Comparison of ENCODE assay signal across 16 mouse cellular contexts in genomic region chr9:48859828-48860525, GRCm38 (mm10). TPM values are rescaled to one million over a fixed set of nuclear protein-coding genes. Genes with fewer than 3 reads are reported as not detected.
DNase-seq lines count a peak whose midpoint lies in the region; ATAC-seq and TF ChIP-seq lines count a peak whose summit lies in the region.
"Had no signal": no experiment of that assay in that cellular context is flagged by ENCODE, and none has a peak within 500 bp of the region (broad histone marks: within the 10 kb centered on the region; RNA-seq: fewer than 3 reads in every experiment).

No protein-coding gene starts in this region.

- no peaks in the 10 kb centered on the region for H3K36me3 ChIP-seq in lung, postnatal 0 days (ENCODE audit: insufficient read depth, low read length)
- no peaks in the 10 kb centered on the region for H3K36me3 ChIP-seq in hindbrain, embryonic 16.5 days (ENCODE audit: control insufficient read depth, insufficient read depth, low read length)
- no peaks in the 10 kb centered on the region for H3K36me3 ChIP-seq in stomach, embryonic 14.5 days (ENCODE audit: control insufficient read depth, insufficient read depth, low read length)
- H3K36me3 ChIP-seq: embryonic facial prominence, embryonic 13.5 days; heart, embryonic 12.5 days; limb, embryonic 12.5 days; neural tube, embryonic 13.5 days had no signal

- H3K4me2 ChIP-seq in lung, postnatal 0 days (replicated peaks; ENCODE audit: low read depth, low read length), result no peak overlapping the region
- no peak overlapping the region for H3K4me2 ChIP-seq in hindbrain, embryonic 16.5 days (ENCODE audit: low read length)
- H3K4me2 ChIP-seq in stomach, embryonic 14.5 days (replicated peaks; ENCODE audit: low read depth, low read length), result no peak overlapping the region
- H3K4me2 ChIP-seq: embryonic facial prominence, embryonic 13.5 days; heart, embryonic 12.5 days; limb, embryonic 12.5 days; lung, embryonic 14.5 days; neural tube, embryonic 13.5 days had no signal

- no peak for TF ChIP-seq EP300 in lung, postnatal 0 days (IDR thresholded peaks at IDR 0.05)

- 0 out of 2 replicates have a peak, but pooled peaks cover 5% of the 10 kb centered on the region for H3K4me1 ChIP-seq in lung, postnatal 0 days (ENCODE audit: insufficient read depth, low read depth, low read length)
- no peaks in the 10 kb centered on the region for H3K4me1 ChIP-seq in lung, adult 2 months (ENCODE audit: control insufficient read depth, insufficient read depth, low read length)
- no peaks in the 10 kb centered on the region for H3K4me1 ChIP-seq in hindbrain, embryonic 16.5 days (ENCODE audit: control insufficient read depth, insufficient read depth, low read depth, low read length)
- H3K4me1 ChIP-seq in stomach, embryonic 14.5 days (ENCODE audit: control insufficient read depth, insufficient read depth, low read length), result no peaks in the 10 kb centered on the region
- H3K4me1 ChIP-seq: heart, embryonic 12.5 days had no signal

- TF ChIP-seq POLR2A in lung, adult 2 months (IDR thresholded peaks at IDR 0.05; ENCODE audit: borderline replicate concordance, extremely low read depth, low read depth, low read length), result no peak

- ATAC-seq in lung, postnatal 0 days, result peak; percentile 50; the same call in 1 of the 2 replicates
- peak; percentile 9; the same call in 1 of the 2 replicates for ATAC-seq in hindbrain, embryonic 16.5 days
- ATAC-seq in stomach, embryonic 14.5 days (ENCODE audit: insufficient number of reproducible peaks, insufficient read depth, low FRiP score, low read depth), result peak; percentile 37; the same call in 1 of the 2 replicates

- no peak overlapping the region for H3K9ac ChIP-seq in lung, postnatal 0 days (replicated peaks; ENCODE audit: low read depth)
- H3K9ac ChIP-seq in hindbrain, embryonic 16.5 days (ENCODE audit: low read depth, low read length), result no peak overlapping the region
- H3K9ac ChIP-seq in stomach, embryonic 14.5 days (replicated peaks; ENCODE audit: low read depth, low read length), result no peak overlapping the region
- H3K9ac ChIP-seq: embryonic facial prominence, embryonic 13.5 days; heart, embryonic 12.5 days; limb, embryonic 12.5 days; lung, embryonic 14.5 days; neural tube, embryonic 13.5 days had no signal

- no peaks in the 10 kb centered on the region for H3K9me3 ChIP-seq in lung, postnatal 0 days (ENCODE audit: low read length)
- no peaks in the 10 kb centered on the region for H3K9me3 ChIP-seq in hindbrain, embryonic 16.5 days (ENCODE audit: control insufficient read depth, low read length)
- H3K9me3 ChIP-seq in stomach, embryonic 14.5 days (ENCODE audit: control insufficient read depth, low read depth, low read length), result no peaks in the 10 kb centered on the region
- H3K9me3 ChIP-seq: embryonic facial prominence, embryonic 13.5 days; heart, embryonic 12.5 days; limb, embryonic 12.5 days; neural tube, embryonic 13.5 days had no signal

- intact Hi-C loops in gastrocnemius, adult 2 months (cut with DNase I), result loop anchor here (1.0 to 2.0 kb wide), 3 partner anchors 21 to 214 kb away; no protein-coding TSS in a partner anchor

- no peak for TF ChIP-seq CTCF in gastrocnemius, adult 2 months (IDR thresholded peaks at IDR 0.05)
- no peak for TF ChIP-seq CTCF in lung, postnatal 0 days (IDR thresholded peaks at IDR 0.05)
- TF ChIP-seq CTCF in lung, adult 2 months (IDR thresholded peaks at IDR 0.05; ENCODE audit: insufficient read depth, low read length), result no peak

- 37% methylated on average over 10 of the region's 10 CpGs for WGBS in lung, postnatal 0 days
- 41% methylated on average over 10 of the region's 10 CpGs for WGBS in lung, adult 2 months
- 26% methylated on average over 10 of the region's 10 CpGs for WGBS in hindbrain, embryonic 16.5 days
- WGBS in stomach, embryonic 14.5 days, result 24% methylated on average over 10 of the region's 10 CpGs

- peak overlapping the region; percentile 51 for H3K27ac ChIP-seq in gastrocnemius, adult 2 months
- no peak overlapping the region for H3K27ac ChIP-seq in lung, postnatal 0 days (ENCODE audit: low read length)
- no peak overlapping the region for H3K27ac ChIP-seq in hindbrain, embryonic 16.5 days (ENCODE audit: low read depth, low read length)
- no peak overlapping the region for H3K27ac ChIP-seq in stomach, embryonic 14.5 days (ENCODE audit: low read length)
- H3K27ac ChIP-seq: embryonic facial prominence, embryonic 13.5 days; limb, embryonic 12.5 days; neural tube, embryonic 13.5 days had no signal

- H3K4me3 ChIP-seq in gastrocnemius, adult 2 months, result no peak overlapping the region
- H3K4me3 ChIP-seq in lung, postnatal 0 days (ENCODE audit: low read depth, low read length), result no peak overlapping the region
- no peak overlapping the region for H3K4me3 ChIP-seq in lung, adult 2 months (replicated peaks; ENCODE audit: extremely low read depth, low read depth, low read length)
- no peak overlapping the region for H3K4me3 ChIP-seq in hindbrain, embryonic 16.5 days (ENCODE audit: low read length)
- no peak overlapping the region for H3K4me3 ChIP-seq in stomach, embryonic 14.5 days (ENCODE audit: low read depth, low read length)
- H3K4me3 ChIP-seq: embryonic facial prominence, embryonic 13.5 days; heart, embryonic 12.5 days; limb, embryonic 12.5 days; neural tube, embryonic 13.5 days had no signal

- no peak for DNase-seq in gastrocnemius, adult 2 months
- DNase-seq in gastrocnemius, postnatal 4 days (ENCODE audit: low spot score in 2 of 2), result no peak
- DNase-seq in lung, postnatal 0 days (ENCODE audit: low spot score), result no peak
- DNase-seq in lung, adult 2 months, result no peak
- DNase-seq in spleen, adult 12 weeks (ENCODE audit: low spot score), result no peak

- no peaks in the 10 kb centered on the region for H3K27me3 ChIP-seq in lung, postnatal 0 days (replicated peaks; ENCODE audit: insufficient read depth, low read length)
- H3K27me3 ChIP-seq in hindbrain, embryonic 16.5 days (replicated peaks; ENCODE audit: control insufficient read depth, insufficient read depth, low read length), result no peaks in the 10 kb centered on the region; the same call in 1 of the 2 replicates
- no peaks in the 10 kb centered on the region for H3K27me3 ChIP-seq in stomach, embryonic 14.5 days (ENCODE audit: control insufficient read depth, insufficient read depth, low read length)

RNA-seq across cellular contexts. Expression of gene Zbtb16, which starts 24.0 kb away (rescaled TPM):
- 100 to 1,000 TPM; 163 to 166 TPM for total RNA-seq in gastrocnemius, adult 2 months (2021)
- 10 to 100 TPM; 13.7 to 16.4 TPM for total RNA-seq in gastrocnemius, postnatal 4 days (2021)
- 3.9 and 19.7 TPM in 2 replicates for polyA plus RNA-seq in lung, postnatal 0 days (2015; fragmentation: Nextera tagmentation; extraction: Ambion mirVana)
- polyA plus RNA-seq in lung, adult 2 months (2012; rRNA removed), result 16.0 and 44.4 TPM in 2 replicates
- polyA plus RNA-seq in hindbrain, embryonic 16.5 days (2015; fragmentation: Nextera tagmentation; extraction: Ambion mirVana), result 8.3 and 8.4 TPM in 2 replicates
- polyA plus RNA-seq in stomach, embryonic 14.5 days (2014; fragmentation: Nextera tagmentation; extraction: Ambion mirVana), result 4.4 and 6.6 TPM in 2 replicates
- polyA plus RNA-seq: C2C12 had no signal

RNA-seq across cellular contexts. Expression of gene Htr3a, which starts 50.9 kb away (rescaled TPM):
- not detected for total RNA-seq in gastrocnemius, adult 2 months (2021)
- not detected for total RNA-seq in gastrocnemius, postnatal 4 days (2021)
- 0.07 and 0.11 TPM in 2 replicates for polyA plus RNA-seq in lung, postnatal 0 days (2015; fragmentation: Nextera tagmentation; extraction: Ambion mirVana)
- 0.21 and 0.36 TPM in 2 replicates for polyA plus RNA-seq in lung, adult 2 months (2012; rRNA removed)
- polyA plus RNA-seq in hindbrain, embryonic 16.5 days (2015; fragmentation: Nextera tagmentation; extraction: Ambion mirVana), result 1.5 and 1.7 TPM in 2 replicates
- 0.77 and 1.4 TPM in 2 replicates for polyA plus RNA-seq in stomach, embryonic 14.5 days (2014; fragmentation: Nextera tagmentation; extraction: Ambion mirVana)
- total RNA-seq: gastrocnemius, postnatal 25 days; hematopoietic stem cell, adult 5-6 weeks; MEL had no signal
- polyA plus RNA-seq: C2C12 had no signal
